Mouse (Mus musculus): ENCODE measurements around the gene Axdnd1. TPM values are rescaled to one million over a fixed set of nuclear protein-coding genes. Genes with fewer than 3 reads are reported as not detected.

Axdnd1 gene
- polyA plus RNA-seq (2012; ENCODE audit: insufficient read depth, insufficient read length, missing spikeins): not detected in 2 replicates

GRCm38 (mm10) chr1:156420671-156421297 is at the start of gene Axdnd1:
TSS of gene Axdnd1 (minus strand) at chr1:156421159.
- Histone ChIP-seq H3K4me1 (ENCODE audit: control insufficient read depth, insufficient read depth, insufficient read length, low read length) (no peaks in the 10 kb centered on the region), H3K4me3 (ENCODE audit: insufficient read depth, low read depth, low read length) (peak within 1 kb of the TSS; percentile 91), H3K27ac (replicated peaks; ENCODE audit: low read depth, low read length) (no peak within 1 kb of the TSS; the same call in 1 of the 2 replicates)

- Histone ChIP-seq H3K27ac (replicated peaks; ENCODE audit: low read depth, low read length) (no peak overlapping the region; the same call in 1 of the 2 replicates), H3K4me3 (ENCODE audit: insufficient read depth, low read depth, low read length) (no peak overlapping the region), H3K4me1 (ENCODE audit: control insufficient read depth, insufficient read depth, insufficient read length, low read length) (no peaks in the 10 kb centered on the region)
These were observed 49.6 kb upstream of the Axdnd1 start for GRCm38 (mm10) chr1:156470557-156470956.

- Histone ChIP-seq H3K4me3 (ENCODE audit: insufficient read depth, low read depth, low read length) (no peak overlapping the region), H3K4me1 (ENCODE audit: control insufficient read depth, insufficient read depth, insufficient read length, low read length) (no peaks in the 10 kb centered on the region), H3K27ac (replicated peaks; ENCODE audit: low read depth, low read length) (no peak overlapping the region)
These were observed 47.6 kb upstream of the Axdnd1 start for GRCm38 (mm10) chr1:156468576-156468975.

DNA sequence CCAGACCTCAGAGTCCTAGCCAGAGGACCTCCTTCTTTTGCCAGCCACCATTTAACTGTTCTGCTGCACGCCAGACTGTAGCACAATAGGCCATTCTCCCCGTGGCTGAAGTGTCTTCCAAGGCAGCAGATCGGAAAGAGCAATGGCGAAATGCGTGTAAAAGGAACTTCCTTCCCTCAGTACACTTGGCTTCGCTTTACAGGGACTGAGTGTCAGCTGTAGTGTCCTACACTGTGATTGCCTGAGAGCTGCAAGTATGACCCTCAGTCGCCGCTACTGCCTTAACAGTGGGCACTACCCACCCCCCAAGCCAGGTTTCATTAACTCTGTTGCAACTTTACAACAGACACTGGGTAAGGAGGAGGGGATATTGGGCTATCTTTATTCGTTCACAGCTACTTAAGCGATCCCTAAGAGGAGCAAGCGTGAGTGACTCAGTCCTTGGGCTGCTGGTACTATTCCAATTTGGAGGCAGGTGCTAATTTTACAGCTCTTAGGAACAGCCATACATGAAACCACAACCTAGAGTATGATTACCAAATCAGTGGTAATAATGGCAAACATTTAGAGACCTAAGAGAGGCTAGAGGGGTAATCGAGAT is 46.8 kb upstream of the Axdnd1 start:
- no peak overlapping the region for H3K27ac ChIP-seq (replicated peaks; ENCODE audit: low read depth, low read length)
- no peaks in the 10 kb centered on the region for H3K4me1 ChIP-seq (ENCODE audit: control insufficient read depth, insufficient read depth, insufficient read length, low read length)
- no peak overlapping the region for H3K4me3 ChIP-seq (ENCODE audit: insufficient read depth, low read depth, low read length)

- no peak overlapping the region for H3K27ac ChIP-seq (replicated peaks; ENCODE audit: low read depth, low read length)
- H3K4me1 ChIP-seq (ENCODE audit: control insufficient read depth, insufficient read depth, insufficient read length, low read length): no peaks in the 10 kb centered on the region
- H3K4me3 ChIP-seq (ENCODE audit: insufficient read depth, low read depth, low read length): no peak overlapping the region
These were observed 44.0 kb upstream of the Axdnd1 start for GRCm38 (mm10) chr1:156464963-156465362.

DNA sequence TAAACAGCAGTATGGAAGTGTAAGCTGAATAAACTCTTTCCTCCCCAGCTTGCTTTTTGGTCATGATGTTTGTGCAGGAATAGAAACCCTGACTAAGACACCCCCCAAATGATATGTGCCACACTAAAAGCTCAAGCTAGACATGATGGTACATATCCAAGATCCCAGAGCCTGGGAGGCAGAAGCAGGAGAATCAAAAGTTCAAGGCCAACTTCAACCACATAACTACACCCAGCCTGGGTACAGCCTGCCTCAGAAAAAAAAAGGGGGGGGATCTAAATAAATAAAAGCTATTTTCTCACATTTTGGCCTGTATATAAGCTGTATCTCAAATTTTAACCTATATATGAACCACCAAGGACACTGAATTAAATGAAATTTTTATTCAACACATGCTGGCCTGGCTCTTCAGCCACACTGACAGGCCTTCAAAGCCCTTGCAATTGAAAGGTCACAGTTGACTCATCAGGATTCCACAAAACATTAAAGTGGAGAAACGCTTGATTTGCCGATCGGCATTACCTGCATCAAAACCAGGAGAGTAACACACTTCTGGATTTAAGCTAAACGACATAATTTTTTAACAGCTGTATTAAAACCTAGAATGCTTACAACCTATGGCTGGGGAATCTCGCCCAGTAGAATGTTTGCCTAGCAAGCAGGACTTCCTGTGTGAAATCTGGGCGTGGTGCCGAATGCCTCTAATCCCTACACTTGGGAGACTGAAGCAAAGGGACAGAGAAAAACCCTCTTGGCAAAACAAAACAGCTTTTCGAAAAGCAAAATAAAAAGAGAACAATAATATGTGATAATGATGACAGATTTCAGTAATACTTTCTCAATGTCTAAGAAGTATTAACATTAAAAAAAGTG is 43.3 kb upstream of the Axdnd1 start:
- Histone ChIP-seq H3K27ac (replicated peaks; ENCODE audit: low read depth, low read length) (no peak overlapping the region), H3K4me3 (ENCODE audit: insufficient read depth, low read depth, low read length) (no peak overlapping the region), H3K4me1 (ENCODE audit: control insufficient read depth, insufficient read depth, insufficient read length, low read length) (no peaks in the 10 kb centered on the region)

DNA sequence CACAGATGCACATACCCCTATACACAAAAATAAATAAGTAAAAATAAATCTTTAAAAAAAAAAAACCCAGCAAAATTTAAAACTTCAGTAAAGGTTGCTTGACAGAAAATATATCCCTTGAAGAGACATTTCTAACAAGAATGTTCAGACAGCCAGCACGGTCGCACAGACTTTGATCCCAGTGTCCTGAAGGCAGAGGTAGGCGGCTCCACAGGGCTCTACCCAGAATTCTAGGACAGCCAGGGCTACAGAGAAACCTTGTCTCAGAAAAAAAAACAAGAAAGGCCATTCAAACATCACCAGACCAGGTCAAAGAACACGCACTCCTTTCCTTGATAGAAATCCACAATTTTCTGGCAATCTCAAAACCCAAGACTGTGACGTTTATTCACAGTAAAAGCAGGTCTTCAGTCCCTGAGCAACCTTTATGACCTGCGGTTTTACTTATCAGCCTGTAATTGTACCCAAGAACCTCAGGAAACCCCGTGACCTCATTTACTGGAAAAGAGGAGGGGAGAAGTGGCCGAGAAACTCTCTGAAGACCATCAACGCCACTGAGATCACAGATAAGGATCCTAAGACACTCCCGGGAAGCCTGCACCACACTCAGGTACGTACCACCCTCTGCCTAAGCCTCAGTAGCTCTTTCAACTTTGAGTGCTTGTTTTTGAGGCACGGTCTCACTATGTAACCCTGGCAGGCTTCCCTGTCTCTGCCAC is 41.5 kb upstream of the Axdnd1 start:
- Histone ChIP-seq H3K4me3 (ENCODE audit: insufficient read depth, low read depth, low read length) (no peak overlapping the region), H3K4me1 (ENCODE audit: control insufficient read depth, insufficient read depth, insufficient read length, low read length) (no peaks in the 10 kb centered on the region), H3K27ac (replicated peaks; ENCODE audit: low read depth, low read length) (no peak overlapping the region)

- Histone ChIP-seq H3K4me1 (ENCODE audit: control insufficient read depth, insufficient read depth, insufficient read length, low read length) (no peaks in the 10 kb centered on the region), H3K4me3 (ENCODE audit: insufficient read depth, low read depth, low read length) (no peak overlapping the region), H3K27ac (replicated peaks; ENCODE audit: low read depth, low read length) (no peak overlapping the region)
These were observed 40.1 kb upstream of the Axdnd1 start for GRCm38 (mm10) chr1:156461036-156461435.

DNA sequence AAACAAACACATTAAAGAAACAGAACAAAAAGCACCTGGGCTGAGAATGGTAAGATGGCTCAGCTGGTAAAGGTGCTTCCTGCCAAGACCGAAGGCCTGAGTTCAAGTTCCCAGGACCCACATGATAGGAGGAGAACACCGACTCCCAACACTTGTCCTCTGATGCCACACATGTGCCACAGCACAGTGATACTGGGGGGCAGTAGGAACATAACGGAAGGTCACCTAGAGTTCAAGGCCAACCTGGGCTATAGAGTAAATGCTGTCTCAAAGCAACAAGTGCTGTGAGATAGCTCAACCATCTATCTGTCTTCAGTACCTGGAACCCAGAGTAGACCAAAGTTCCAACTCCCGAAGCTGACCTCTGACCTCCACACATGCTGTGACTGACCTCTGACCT is 39.3 kb upstream of the Axdnd1 start:
- Histone ChIP-seq H3K4me3 (ENCODE audit: insufficient read depth, low read depth, low read length) (no peak overlapping the region), H3K4me1 (ENCODE audit: control insufficient read depth, insufficient read depth, insufficient read length, low read length) (no peaks in the 10 kb centered on the region), H3K27ac (replicated peaks; ENCODE audit: low read depth, low read length) (no peak overlapping the region)

DNA sequence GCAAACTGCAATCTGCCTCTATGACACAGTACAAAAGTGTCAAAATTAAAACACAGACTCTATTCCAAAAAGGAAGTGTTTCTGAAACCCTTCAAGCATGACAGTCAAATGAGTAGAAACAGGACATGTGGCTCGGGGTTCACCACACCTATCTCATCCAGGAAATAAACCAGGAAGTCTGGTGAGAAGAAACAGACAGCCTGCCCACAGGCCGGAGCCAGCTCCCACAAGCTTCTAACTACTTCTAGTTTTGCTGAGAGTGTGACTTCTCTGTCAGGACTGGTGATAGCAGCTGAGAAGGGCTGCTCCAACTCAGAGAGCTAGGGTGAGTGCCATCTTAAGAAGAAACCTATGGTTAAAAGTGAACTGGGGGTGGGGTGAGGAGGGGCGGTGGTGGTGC is 38.7 kb upstream of the Axdnd1 start:
- no peak overlapping the region for H3K4me3 ChIP-seq (ENCODE audit: insufficient read depth, low read depth, low read length)
- no peaks in the 10 kb centered on the region for H3K4me1 ChIP-seq (ENCODE audit: control insufficient read depth, insufficient read depth, insufficient read length, low read length)
- no peak overlapping the region for H3K27ac ChIP-seq (replicated peaks; ENCODE audit: low read depth, low read length)

DNA sequence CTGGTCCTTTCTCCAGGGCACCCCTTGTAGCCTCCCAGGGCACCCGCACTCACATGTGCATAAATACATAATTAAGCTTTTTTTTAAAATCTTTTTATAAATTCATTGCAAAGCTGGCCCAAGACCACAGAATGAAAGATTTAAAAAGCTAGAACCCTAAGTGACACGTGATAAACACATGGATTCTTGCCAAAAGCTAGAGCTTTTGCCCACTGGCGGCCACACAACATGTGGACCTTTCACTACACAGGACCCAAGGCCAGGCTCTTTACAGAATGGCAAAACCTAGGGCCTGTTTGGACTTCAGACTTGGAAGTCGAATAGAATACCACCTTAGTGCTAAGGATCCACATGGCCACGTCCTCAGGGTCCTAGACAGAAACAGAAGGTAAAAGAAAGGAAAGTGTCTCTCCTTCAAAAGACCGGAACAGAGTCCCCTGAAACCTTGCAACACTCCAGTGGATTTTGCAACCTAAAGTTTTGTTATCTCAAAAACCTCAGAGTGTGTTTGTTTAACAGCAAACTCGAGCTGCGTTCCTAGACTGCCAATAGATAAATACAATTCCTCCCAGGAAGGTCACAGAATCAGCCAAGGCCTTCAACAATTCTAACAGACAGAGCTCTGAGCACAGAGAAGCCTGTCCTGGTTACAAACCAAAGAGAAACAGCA is 37.6 kb upstream of the Axdnd1 start:
- H3K4me3 ChIP-seq (ENCODE audit: insufficient read depth, low read depth, low read length): no peak overlapping the region
- no peak overlapping the region for H3K27ac ChIP-seq (replicated peaks; ENCODE audit: low read depth, low read length)

GRCm38 (mm10) chr1:156455005-156455758 is 34.2 kb upstream of the Axdnd1 start:
- Histone ChIP-seq H3K4me1 (ENCODE audit: control insufficient read depth, insufficient read depth, insufficient read length, low read length) (no peaks in the 10 kb centered on the region; the same call in 1 of the 2 replicates), H3K4me3 (ENCODE audit: insufficient read depth, low read depth, low read length) (no peak overlapping the region), H3K27ac (replicated peaks; ENCODE audit: low read depth, low read length) (no peak overlapping the region)

More for the DNA sequence above, 37.6 kb upstream of the Axdnd1 start:
- no peaks in the 10 kb centered on the region for H3K4me1 ChIP-seq (ENCODE audit: control insufficient read depth, insufficient read depth, insufficient read length, low read length)

GRCm38 (mm10) chr1:156454384-156454783 is 33.4 kb upstream of the Axdnd1 start:
- Histone ChIP-seq H3K4me1 (ENCODE audit: control insufficient read depth, insufficient read depth, insufficient read length, low read length) (no peaks in the 10 kb centered on the region; the same call in 1 of the 2 replicates), H3K4me3 (ENCODE audit: insufficient read depth, low read depth, low read length) (no peak overlapping the region), H3K27ac (replicated peaks; ENCODE audit: low read depth, low read length) (no peak overlapping the region)

GRCm38 (mm10) chr1:156453876-156454275 is 32.9 kb upstream of the Axdnd1 start:
- no peaks in the 10 kb centered on the region; the same call in 1 of the 2 replicates for H3K4me1 ChIP-seq (ENCODE audit: control insufficient read depth, insufficient read depth, insufficient read length, low read length)
- H3K27ac ChIP-seq (replicated peaks; ENCODE audit: low read depth, low read length): no peak overlapping the region
- no peak overlapping the region for H3K4me3 ChIP-seq (ENCODE audit: insufficient read depth, low read depth, low read length)
